Mouse (Mus musculus): ENCODE measurements around the gene Btg4.

Btg4 gene

DNA sequence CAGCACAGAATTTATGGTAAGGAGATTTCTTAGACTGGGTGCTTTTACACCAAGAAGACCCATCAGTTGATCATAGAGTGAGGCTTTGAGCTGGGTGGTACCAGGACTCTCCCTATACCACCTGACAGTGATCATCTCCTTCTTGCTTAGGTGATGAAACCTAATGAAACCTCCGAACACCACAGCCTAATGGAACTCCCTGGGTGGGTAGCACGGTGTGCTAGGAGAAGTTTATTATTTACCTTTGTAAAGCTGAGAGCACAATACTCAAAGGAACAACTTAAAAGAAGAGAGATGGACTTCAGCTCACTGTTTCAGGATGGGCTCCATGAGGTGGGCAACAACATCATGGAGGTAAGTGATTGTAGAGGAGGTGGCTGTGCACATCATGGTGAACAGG, at the start of gene Btg4:
TSS of gene Btg4 (plus strand) at position 301 of the 400 bp plus-strand sequence.
- in situ Hi-C loops (cut with MboI; ENCODE audit: unreplicated experiment in 2 of 2): no loop called here

- in situ Hi-C loops (cut with MboI; ENCODE audit: unreplicated experiment in 2 of 2): loop anchor here (5.0 kb wide), 4 partner anchors 39 to 491 kb away; no protein-coding TSS in a partner anchor
Observed at GRCm38 (mm10) chr9:51013644-51014043, 47.1 kb upstream of the Btg4 start.

- in situ Hi-C loops (cut with MboI; ENCODE audit: unreplicated experiment in 2 of 2): no loop called here
Observed at GRCm38 (mm10) chr9:51015732-51016131, 45.0 kb upstream of the Btg4 start.

- in situ Hi-C loops (cut with MboI; ENCODE audit: unreplicated experiment in 2 of 2): loop anchor here in 1 of 2 experiments (10.0 kb wide), 2 partner anchors 115 to 275 kb away; no protein-coding TSS in a partner anchor
Observed at GRCm38 (mm10) chr9:51019670-51020069, 41.0 kb upstream of the Btg4 start.

- in situ Hi-C loops (cut with MboI; ENCODE audit: unreplicated experiment in 2 of 2): loop anchor here in 1 of 2 experiments (10.0 kb wide), 2 partner anchors 114 to 274 kb away; no protein-coding TSS in a partner anchor
Observed at GRCm38 (mm10) chr9:51020351-51020750, 40.4 kb upstream of the Btg4 start.

GRCm38 (mm10) chr9:51021123-51021795, 39.4 kb upstream of the Btg4 start:
- in situ Hi-C loops (cut with MboI; ENCODE audit: unreplicated experiment in 2 of 2): loop anchor here in 1 of 2 experiments (10.0 kb wide), 2 partner anchors 114 to 274 kb away; no protein-coding TSS in a partner anchor

DNA sequence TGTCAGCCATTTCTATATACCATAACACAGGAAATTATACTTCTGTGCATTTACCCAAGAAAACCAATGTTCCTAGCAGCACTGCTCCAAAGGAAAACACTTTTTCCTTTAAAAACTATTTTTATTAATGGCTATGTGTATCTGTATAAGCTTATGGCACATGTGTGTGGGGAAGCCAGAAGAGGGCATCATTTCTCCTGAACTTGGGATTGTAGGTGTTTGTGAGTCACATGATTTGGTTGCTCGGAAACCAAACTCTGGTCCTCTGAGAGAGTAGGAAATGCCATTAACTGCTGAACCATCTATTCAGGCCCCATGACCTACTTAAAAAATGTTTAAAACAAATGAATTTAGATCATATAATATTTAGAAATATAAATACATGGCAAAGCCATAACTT, 33.7 kb upstream of the Btg4 start:
- in situ Hi-C loops (cut with MboI; ENCODE audit: unreplicated experiment in 2 of 2): loop anchor here (10.0 to 25.0 kb wide), 3 partner anchors 108 to 268 kb away; partner anchors contain the start of gene Colca2 (in 1 of the 2)

DNA sequence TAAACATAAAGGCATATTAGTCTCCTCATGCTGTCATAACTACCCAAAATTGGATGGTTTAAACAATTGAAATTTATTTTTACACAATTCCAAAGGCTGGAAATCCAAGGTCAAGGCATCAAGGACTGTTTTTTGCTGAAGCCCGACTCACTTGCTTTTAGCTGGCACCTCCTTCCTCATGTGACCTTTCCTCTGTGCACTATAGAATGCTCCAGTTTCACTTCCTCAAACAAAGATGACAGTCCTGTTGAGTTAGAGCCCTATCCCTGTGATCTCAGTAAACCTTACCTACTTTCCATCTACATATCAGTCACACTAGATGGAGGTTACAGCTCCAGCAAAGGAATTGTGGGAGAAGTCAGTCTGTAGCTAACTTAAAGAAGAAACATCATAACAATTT, 30.6 kb upstream of the Btg4 start:
- in situ Hi-C loops (cut with MboI; ENCODE audit: unreplicated experiment in 2 of 2): loop anchor here in 1 of 2 experiments (25.0 kb wide), 1 partner anchor 257 kb away; the partner anchor contains the start of gene Colca2

GRCm38 (mm10) chr9:51031603-51032002, 29.1 kb upstream of the Btg4 start:
- in situ Hi-C loops (cut with MboI; ENCODE audit: unreplicated experiment in 2 of 2): loop anchor here in 1 of 2 experiments (25.0 kb wide), 1 partner anchor 256 kb away; the partner anchor contains the start of gene Colca2

DNA sequence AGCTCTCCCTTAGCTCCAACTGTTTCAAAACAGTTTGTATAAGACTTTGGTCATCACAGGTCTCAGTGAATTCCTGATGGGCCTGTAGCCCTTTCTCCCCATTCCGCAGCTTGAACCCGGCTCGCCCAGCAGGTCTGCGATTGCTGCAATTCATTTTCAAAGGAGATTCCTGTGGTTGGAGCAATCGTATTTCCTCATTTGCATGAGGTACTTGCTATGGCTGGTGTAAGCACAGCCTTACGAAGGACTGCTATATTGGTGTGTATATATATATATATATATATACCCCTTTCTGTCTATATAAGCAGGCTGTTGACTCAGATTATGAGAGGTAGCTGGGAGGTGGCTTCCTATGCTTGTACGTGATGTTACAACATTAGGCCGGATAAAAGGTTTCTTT, 28.4 kb upstream of the Btg4 start:
- in situ Hi-C loops (cut with MboI; ENCODE audit: unreplicated experiment in 2 of 2): loop anchor here in 1 of 2 experiments (25.0 kb wide), 1 partner anchor 255 kb away; the partner anchor contains the start of gene Colca2

GRCm38 (mm10) chr9:51032785-51033529, 27.7 kb upstream of the Btg4 start:
- in situ Hi-C loops (cut with MboI; ENCODE audit: unreplicated experiment in 2 of 2): loop anchor here in 1 of 2 experiments (25.0 kb wide), 1 partner anchor 254 kb away; the partner anchor contains the start of gene Colca2

DNA sequence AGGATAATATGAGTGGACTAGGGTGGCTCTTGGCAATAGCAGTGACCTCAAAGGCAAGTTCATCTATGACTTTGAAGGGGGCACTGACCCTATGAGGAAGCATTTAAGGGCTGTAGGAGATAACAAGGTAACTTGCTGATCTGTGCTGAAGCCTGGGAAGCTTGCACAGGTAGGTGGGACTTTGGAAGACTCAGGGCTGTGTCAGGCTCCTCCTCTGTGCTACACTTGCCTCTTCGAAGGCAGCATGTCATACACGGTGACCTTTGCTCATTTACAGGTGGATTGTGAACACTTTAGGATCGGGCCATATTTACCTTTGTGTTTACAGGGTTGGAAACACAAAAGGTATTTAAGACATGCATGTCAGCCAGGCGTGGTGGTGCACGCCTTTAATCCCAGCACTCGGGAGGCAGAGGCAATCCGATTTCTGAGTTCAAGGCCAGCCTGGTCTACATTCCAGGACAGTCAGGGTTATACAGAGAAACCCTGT, 19.2 kb upstream of the Btg4 start:
- in situ Hi-C loops (cut with MboI; ENCODE audit: unreplicated experiment in 2 of 2): loop anchor here in 1 of 2 experiments (25.0 kb wide), 1 partner anchor 246 kb away; the partner anchor contains the start of gene Colca2

- in situ Hi-C loops (cut with MboI; ENCODE audit: unreplicated experiment in 2 of 2): loop anchor here in 1 of 2 experiments (25.0 kb wide), 1 partner anchor 245 kb away; the partner anchor contains the start of gene Colca2
Observed at GRCm38 (mm10) chr9:51042136-51042535, 18.6 kb upstream of the Btg4 start.

DNA sequence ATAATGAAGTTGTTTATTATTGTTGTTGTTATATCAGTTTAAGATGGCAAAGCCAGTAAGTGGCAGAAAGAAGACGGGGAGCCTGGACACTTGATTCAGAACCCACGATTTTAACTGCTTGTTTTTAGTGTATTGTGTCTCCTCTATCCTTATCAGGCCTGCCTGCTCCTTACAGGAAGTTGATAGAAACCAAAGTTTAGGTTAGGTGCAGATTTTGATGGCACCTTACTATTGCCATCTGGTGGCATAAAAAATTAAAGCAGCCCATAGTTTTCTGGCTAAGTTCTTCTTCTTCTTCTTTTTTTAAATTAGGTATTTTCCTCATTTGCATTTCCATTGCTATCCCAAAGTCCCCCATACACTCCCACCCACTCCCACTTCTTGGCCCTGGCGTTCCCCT, 8.5 kb upstream of the Btg4 start:
- in situ Hi-C loops (cut with MboI; ENCODE audit: unreplicated experiment in 2 of 2): loop anchor here in 1 of 2 experiments (5.0 kb wide), 1 partner anchor 40 kb away; no protein-coding TSS in a partner anchor

DNA sequence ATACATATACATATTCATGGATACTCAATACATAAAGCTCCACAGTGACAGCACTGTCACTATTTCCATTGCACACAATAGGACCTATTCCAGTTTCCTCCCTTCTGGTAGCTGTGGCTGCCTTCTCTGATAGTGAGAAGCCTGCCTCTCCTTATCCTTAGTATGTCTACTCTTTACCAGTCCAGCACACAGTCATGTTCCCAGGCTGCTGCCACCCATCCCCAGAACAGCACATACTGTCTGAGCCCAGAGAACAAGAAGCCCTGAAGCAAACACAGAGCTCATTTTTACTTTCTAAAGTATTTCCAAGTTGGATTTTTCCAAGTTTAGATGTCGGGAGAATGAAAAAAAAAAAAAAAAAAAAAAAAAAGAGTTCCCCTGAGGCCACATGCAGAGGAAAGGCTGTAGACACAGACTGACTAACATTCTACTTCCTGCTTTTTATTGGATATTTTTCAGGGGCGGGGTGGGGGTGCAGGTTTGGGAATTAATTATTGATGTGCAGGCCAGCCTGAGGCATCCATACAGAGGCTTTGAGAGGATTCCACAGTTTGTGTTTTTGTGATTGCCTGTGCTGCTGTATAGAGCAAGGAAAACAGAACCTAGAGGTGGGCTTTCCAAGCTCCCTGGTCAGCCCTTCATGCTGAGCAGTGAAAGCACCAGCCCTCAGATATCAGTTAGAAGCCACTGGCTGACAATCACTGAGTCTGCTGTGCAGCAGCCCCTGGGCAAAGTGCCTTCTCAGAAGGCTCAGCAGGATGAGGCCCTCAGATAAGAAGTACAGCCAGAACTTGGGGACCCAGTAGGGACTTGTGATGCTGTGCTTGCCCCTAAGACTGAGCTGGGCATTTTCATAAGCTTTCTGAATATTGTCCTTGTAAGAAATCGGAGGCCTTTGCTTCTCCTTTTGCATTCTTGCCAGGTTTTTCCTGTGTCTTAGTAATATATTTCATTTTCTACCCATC, 4.1 kb upstream of the Btg4 start:
- in situ Hi-C loops (cut with MboI; ENCODE audit: unreplicated experiment in 2 of 2): no loop called here

DNA sequence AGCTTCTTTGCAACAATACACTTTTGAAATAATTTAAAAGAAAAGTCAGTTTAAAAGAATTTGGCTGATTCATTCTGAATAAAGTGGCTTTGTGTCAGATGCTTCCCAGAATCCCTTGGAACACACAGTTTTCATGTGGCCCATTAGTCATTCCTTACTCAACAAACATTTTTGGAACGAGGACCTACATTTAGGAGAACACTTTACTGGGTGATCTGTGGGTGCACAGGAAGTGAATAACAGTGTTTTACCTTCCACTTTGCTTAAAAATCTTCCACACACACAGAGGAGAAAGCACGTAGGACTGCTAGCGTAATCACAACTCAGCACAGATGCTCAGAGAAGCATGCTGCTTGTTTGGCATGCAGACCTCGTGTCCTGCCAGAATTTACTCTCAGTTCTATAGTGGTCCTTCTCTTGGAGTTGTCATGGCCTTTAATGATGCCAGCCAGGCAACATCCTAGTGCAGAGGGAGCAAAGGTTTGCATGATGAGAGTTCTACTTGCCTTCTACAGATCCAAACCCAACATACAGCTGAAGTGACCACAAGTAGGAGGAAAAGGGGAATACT, 1.7 kb upstream of the Btg4 start:
- in situ Hi-C loops (cut with MboI; ENCODE audit: unreplicated experiment in 2 of 2): no loop called here

DNA sequence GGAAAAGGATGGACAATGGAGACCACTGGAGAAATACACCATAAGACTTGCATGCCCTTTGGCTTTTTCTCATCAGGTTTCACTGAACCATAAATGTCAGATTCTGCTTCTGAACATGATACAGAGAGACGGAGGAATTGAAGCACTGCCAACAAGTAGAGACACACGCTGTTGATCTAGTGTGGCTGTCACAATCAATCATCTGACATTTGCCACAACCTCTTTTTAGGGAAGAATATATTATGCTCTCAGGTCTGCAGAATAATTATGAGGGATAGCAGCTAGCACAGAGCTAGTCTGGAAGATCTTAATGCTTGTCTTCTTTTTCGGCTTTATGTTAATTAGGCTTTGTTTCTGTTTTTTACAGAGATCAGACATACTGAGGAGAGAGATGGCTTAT, 7.5 kb downstream of the Btg4 start:
- in situ Hi-C loops (cut with MboI; ENCODE audit: unreplicated experiment in 2 of 2): no loop called here

GRCm38 (mm10) chr9:51070801-51071200, 10.1 kb downstream of the Btg4 start:
- in situ Hi-C loops (cut with MboI; ENCODE audit: unreplicated experiment in 2 of 2): no loop called here

DNA sequence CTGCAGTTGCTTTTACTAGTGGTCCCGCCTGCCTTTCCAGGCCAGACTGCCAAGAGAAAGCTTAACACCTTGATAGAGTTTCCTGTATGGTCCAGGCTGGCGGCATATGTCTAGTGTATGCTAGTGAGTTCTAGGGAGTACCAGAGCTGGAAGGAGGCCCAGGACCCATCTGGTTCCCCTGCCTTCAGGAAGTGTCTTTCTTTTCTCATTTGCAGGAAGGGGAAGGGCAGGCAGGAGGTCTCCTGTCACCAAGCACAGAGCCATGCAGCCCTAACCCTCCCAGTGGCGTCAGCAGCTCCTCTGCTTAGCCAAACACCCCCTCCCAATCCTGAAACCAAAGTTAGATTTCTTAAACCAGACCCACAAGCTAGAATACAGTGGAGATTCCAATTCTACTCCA, 15.1 kb downstream of the Btg4 start:
- in situ Hi-C loops (cut with MboI; ENCODE audit: unreplicated experiment in 2 of 2): no loop called here

Data from v-Abl transformed pro-B cells (cell line).